Comparison of ENCODE assay signal across 29 mouse cellular contexts in genomic region chr13:24418024-24418423, GRCm38 (mm10).
A peak's percentile ranks its signal among the peaks of the same experiment; 100 is the strongest.
DNase-seq lines count a peak whose midpoint lies in the region; ATAC-seq and TF ChIP-seq lines count a peak whose summit lies in the region.
"Had no signal": no experiment of that assay in that cellular context is flagged by ENCODE, and none has a peak within 500 bp of the region (broad histone marks: within the 10 kb centered on the region; RNA-seq: fewer than 3 reads in every experiment).

No protein-coding gene starts in this region.

- H3K4me3 ChIP-seq in megakaryocyte, embryonic 14.5 days (replicated peaks), result peak overlapping the region; percentile 3
- H3K4me3 ChIP-seq in MEL (ENCODE audit: control insufficient read depth in 1 of 2, insufficient read depth in 1 of 2, low read depth in 2 of 2, low read length in 2 of 2), result no peak overlapping the region
- no peak overlapping the region for H3K4me3 ChIP-seq in liver, embryonic 13.5 days (replicated peaks)
- H3K4me3 ChIP-seq: forebrain, embryonic 13.5 days; hindbrain, embryonic 13.5 days; layer of hippocampus, adult 2 months; left cerebral cortex, adult 2 months; limb, embryonic 13.5 days; midbrain, embryonic 10.5 days; midbrain, embryonic 15.5 days; myocyte; neural tube, embryonic 13.5 days had no signal

- ATAC-seq in megakaryocyte, adult 5-6 weeks (ENCODE audit: poor library complexity, severe bottlenecking), result no peak
- ATAC-seq in liver, embryonic 13.5 days (ENCODE audit: low read depth), result no peak
- ATAC-seq: CD4-positive, CD25-positive, alpha-beta regulatory T cell, adult 4 months; forebrain, embryonic 13.5 days; midbrain, embryonic 15.5 days had no signal

- no peak overlapping the region; the same call in 1 of the 2 replicates for H3K4me2 ChIP-seq in liver, embryonic 13.5 days
- H3K4me2 ChIP-seq: forebrain, embryonic 13.5 days; hindbrain, embryonic 13.5 days; limb, embryonic 13.5 days; midbrain, embryonic 15.5 days; neural tube, embryonic 13.5 days had no signal

- no peak for TF ChIP-seq EP300 in MEL (IDR thresholded peaks at IDR 0.05; ENCODE audit: low read depth in 1 of 2, low read length in 2 of 2)

- WGBS in liver, embryonic 13.5 days (ENCODE audit: insufficient replicate concordance), result 45% methylated on average over 1 of the region's 1 CpGs

- no peaks in the 10 kb centered on the region for H3K79me2 ChIP-seq in MEL (ENCODE audit: control insufficient read depth, insufficient read depth, low read length, poor library complexity)

- H3K9me3 ChIP-seq in megakaryocyte, embryonic 14.5 days, result no peaks in the 10 kb centered on the region
- no peaks in the 10 kb centered on the region for H3K9me3 ChIP-seq in MEL (replicated peaks; ENCODE audit: insufficient read depth, low read length)
- H3K9me3 ChIP-seq in liver, embryonic 13.5 days (replicated peaks), result no peaks in the 10 kb centered on the region
- H3K9me3 ChIP-seq: forebrain, embryonic 13.5 days; hindbrain, embryonic 13.5 days; limb, embryonic 13.5 days; midbrain, embryonic 10.5 days; midbrain, embryonic 15.5 days; neural tube, embryonic 13.5 days had no signal

- TF ChIP-seq POLR2A in MEL (IDR thresholded peaks at IDR 0.05; ENCODE audit: control insufficient read depth in 1 of 2, insufficient read depth in 1 of 2, low read depth in 1 of 2, low read length in 2 of 2, poor library complexity in 1 of 2), result no peak

- no peak for TF ChIP-seq CTCF in MEL (IDR thresholded peaks at IDR 0.05 in 2 of 3, conservative IDR thresholded peaks at IDR 0.05 in 1 of 3; ENCODE audit: control insufficient read depth in 1 of 3, insufficient read depth in 1 of 3, low read depth in 2 of 3, low read length in 3 of 3, poor library complexity in 1 of 3, severe bottlenecking in 1 of 3)

- peaks cover 89% of the 10 kb centered on the region for H3K4me1 ChIP-seq in megakaryocyte, embryonic 14.5 days
- peaks cover 7 to 34% of the 10 kb centered on the region in 2 experiments; a peak in 3 of 4 replicates for H3K4me1 ChIP-seq in MEL (ENCODE audit: control insufficient read depth in 1 of 2, insufficient read depth in 2 of 2, low read length in 2 of 2)
- H3K4me1 ChIP-seq in liver, embryonic 13.5 days (replicated peaks), result peaks cover 93% of the 10 kb centered on the region
- H3K4me1 ChIP-seq: forebrain, embryonic 13.5 days; limb, embryonic 13.5 days; midbrain, embryonic 15.5 days; neural tube, embryonic 13.5 days had no signal

- no peak overlapping the region for H3K9ac ChIP-seq in MEL (ENCODE audit: control insufficient read depth, low read depth, low read length, poor library complexity, severe bottlenecking)
- peak overlapping the region; percentile 59 for H3K9ac ChIP-seq in liver, embryonic 13.5 days
- H3K9ac ChIP-seq: forebrain, embryonic 13.5 days; hindbrain, embryonic 13.5 days; limb, embryonic 13.5 days; midbrain, embryonic 15.5 days; neural tube, embryonic 13.5 days had no signal

- H3K27ac ChIP-seq in MEL (ENCODE audit: control insufficient read depth, low read depth, low read length), result no peak overlapping the region
- peak overlapping the region; percentile 95 for H3K27ac ChIP-seq in liver, embryonic 13.5 days
- H3K27ac ChIP-seq: forebrain, embryonic 13.5 days; hindbrain, embryonic 13.5 days; layer of hippocampus, adult 2 months; left cerebral cortex, adult 2 months; limb, embryonic 13.5 days; macrophage; midbrain, embryonic 10.5 days; midbrain, embryonic 15.5 days; neural tube, embryonic 13.5 days had no signal

- H3K36me3 ChIP-seq in megakaryocyte, embryonic 14.5 days (replicated peaks; ENCODE audit: low read length), result peaks cover 65% of the 10 kb centered on the region
- H3K36me3 ChIP-seq in MEL (ENCODE audit: control insufficient read depth in 1 of 2, insufficient read depth in 2 of 2, low read length in 2 of 2), result peaks cover 0 to 35% of the 10 kb centered on the region in 2 experiments; a peak in 2 of 4 replicates
- no peaks in the 10 kb centered on the region for H3K36me3 ChIP-seq in liver, embryonic 13.5 days
- H3K36me3 ChIP-seq: hindbrain, embryonic 13.5 days; limb, embryonic 13.5 days; midbrain, embryonic 10.5 days; midbrain, embryonic 15.5 days; neural tube, embryonic 13.5 days had no signal

- DNase-seq in MEL (ENCODE audit: low read depth, low spot score), result no peak
- DNase-seq in liver, embryonic 13.5 days, result no peak
- peak; percentile 29 for DNase-seq in naive thymus-derived CD4-positive, alpha-beta T cell, adult 2 months (ENCODE audit: low read depth)
- no peak for DNase-seq in gastrocnemius, postnatal 25 days
- no peak for DNase-seq in gastrocnemius, postnatal 4 days (ENCODE audit: low spot score in 2 of 2)
- DNase-seq: adrenal gland, adult 8-10 months; cerebellum, adult 11 months; cerebellum, adult 9-10 months; cerebellum, postnatal 36 days; gastrocnemius, postnatal 14 days; heart, postnatal 36 days; kidney, adult 2 months; kidney, postnatal 36 days; lung, adult 2 months; lung, postnatal 10 days; right cerebral cortex, postnatal 4 days had no signal

- no peak for TF ChIP-seq RAD21 in MEL (IDR thresholded peaks at IDR 0.05; ENCODE audit: low read depth, low read length)

- no peaks in the 10 kb centered on the region for H3K27me3 ChIP-seq in megakaryocyte, embryonic 14.5 days (replicated peaks)
- H3K27me3 ChIP-seq in MEL (ENCODE audit: control insufficient read depth in 1 of 2, insufficient read depth in 2 of 2, low read length in 2 of 2), result no peaks in the 10 kb centered on the region
- H3K27me3 ChIP-seq in liver, embryonic 13.5 days, result no peaks in the 10 kb centered on the region
- H3K27me3 ChIP-seq: forebrain, embryonic 13.5 days; hindbrain, embryonic 13.5 days; limb, embryonic 13.5 days; midbrain, embryonic 15.5 days; neural tube, embryonic 13.5 days had no signal

TF ChIP-seq in MEL, 35 proteins besides CTCF, POLR2A, EP300 and RAD21:
- TF ChIP-seq USF1 (IDR thresholded peaks at IDR 0.05; ENCODE audit: low read depth, low read length) (no peak), MAFK (IDR thresholded peaks at IDR 0.05; ENCODE audit: borderline replicate concordance, low read depth, low read length) (peak; percentile 57; the same call in 1 of the 2 replicates)
TF ChIP-seq in MEL: peak in this region for 1.
